13 mouse cellular contexts compared by ENCODE assay signal in the genomic region with DNA sequence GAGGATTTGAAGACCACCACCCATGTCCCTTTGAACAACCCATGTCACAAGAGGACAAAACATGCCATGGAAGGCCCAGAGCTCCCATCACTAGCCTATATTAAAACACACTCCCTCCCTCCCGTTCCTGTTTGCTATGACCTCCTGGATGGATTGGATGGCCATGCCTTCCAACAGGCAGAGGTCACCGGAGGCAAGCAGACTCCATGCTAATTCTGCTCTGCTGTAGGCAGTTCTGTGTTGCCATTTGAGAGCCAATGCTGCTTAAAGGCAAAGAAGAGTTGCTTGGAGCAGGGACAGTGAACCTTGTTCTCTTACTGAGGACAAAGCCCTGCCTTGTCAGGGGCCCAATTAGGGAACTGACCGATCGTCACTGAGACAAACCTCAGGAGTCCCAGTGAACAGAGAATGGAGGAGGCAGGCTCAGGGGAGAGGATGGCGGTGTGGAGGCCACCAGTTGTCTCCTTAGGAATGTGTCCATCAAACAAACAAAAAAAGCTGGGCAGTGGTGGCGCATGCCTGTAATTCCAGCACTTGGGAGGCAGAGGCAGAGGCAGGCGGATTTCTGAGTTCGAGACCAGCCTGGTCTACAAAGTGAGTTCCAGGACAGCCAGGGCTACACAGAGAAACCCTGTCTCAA. TPM values are rescaled to one million over a fixed set of nuclear protein-coding genes. Genes with fewer than 3 reads are reported as not detected.
DNase-seq lines count a peak whose midpoint lies in the region; ATAC-seq and TF ChIP-seq lines count a peak whose summit lies in the region.
"Had no signal": no experiment of that assay in that cellular context is flagged by ENCODE, and none has a peak within 500 bp of the region (broad histone marks: within the 10 kb centered on the region; RNA-seq: fewer than 3 reads in every experiment).

No protein-coding gene starts in this region.

- TF ChIP-seq POLR2A in kidney, adult 2 months (IDR thresholded peaks at IDR 0.05; ENCODE audit: low read depth, low read length), result no peak

- H3K4me3 ChIP-seq in heart, embryonic 12.5 days, result no peak overlapping the region
- H3K4me3 ChIP-seq in stomach, embryonic 15.5 days (replicated peaks), result no peak overlapping the region
- no peak overlapping the region for H3K4me3 ChIP-seq in stomach, postnatal 0 days (ENCODE audit: low read depth, low read length)
- no peak overlapping the region for H3K4me3 ChIP-seq in liver, embryonic 11.5 days (ENCODE audit: low read depth, low read length)
- H3K4me3 ChIP-seq in kidney, adult 2 months (ENCODE audit: insufficient read depth, low read depth, low read length), result no peak overlapping the region

- peaks cover 40% of the 10 kb centered on the region for H3K4me1 ChIP-seq in heart, embryonic 12.5 days (replicated peaks)
- H3K4me1 ChIP-seq in stomach, embryonic 15.5 days, result peaks cover 40% of the 10 kb centered on the region
- H3K4me1 ChIP-seq in stomach, postnatal 0 days (replicated peaks; ENCODE audit: control insufficient read depth, insufficient read depth), result peaks cover 7% of the 10 kb centered on the region
- H3K4me1 ChIP-seq in liver, embryonic 11.5 days (replicated peaks; ENCODE audit: control insufficient read depth, insufficient read depth, low read length), result peaks cover 41% of the 10 kb centered on the region
- H3K4me1 ChIP-seq in kidney, adult 2 months (ENCODE audit: control insufficient read depth, insufficient read depth, low read length), result peaks cover 23% of the 10 kb centered on the region; the same call in 1 of the 2 replicates

- 78% methylated on average over 8 of the region's 8 CpGs for WGBS in heart, embryonic 12.5 days
- 72% methylated on average over 8 of the region's 8 CpGs for WGBS in stomach, embryonic 15.5 days
- 80% methylated on average over 8 of the region's 8 CpGs for WGBS in stomach, postnatal 0 days
- WGBS in liver, embryonic 11.5 days, result 80% methylated on average over 8 of the region's 8 CpGs
- 64% methylated on average over 8 of the region's 8 CpGs for WGBS in kidney, adult 2 months

- intact Hi-C loops in heart, postnatal 14 days (cut with DNase I), result loop anchor here (2.0 to 10.0 kb wide), 3 partner anchors 33 to 935 kb away; partner anchors contain the start of gene Mrtfa

- H3K9me3 ChIP-seq in heart, embryonic 12.5 days (replicated peaks), result no peaks in the 10 kb centered on the region
- no peaks in the 10 kb centered on the region for H3K9me3 ChIP-seq in stomach, embryonic 15.5 days
- H3K9me3 ChIP-seq in stomach, postnatal 0 days (ENCODE audit: control insufficient read depth, low read length), result no peaks in the 10 kb centered on the region
- H3K9me3 ChIP-seq in liver, embryonic 11.5 days (ENCODE audit: control insufficient read depth, low read length), result no peaks in the 10 kb centered on the region

- no peak overlapping the region for H3K4me2 ChIP-seq in heart, embryonic 12.5 days
- H3K4me2 ChIP-seq in stomach, embryonic 15.5 days, result no peak overlapping the region
- H3K4me2 ChIP-seq in stomach, postnatal 0 days (replicated peaks; ENCODE audit: low read depth), result no peak overlapping the region
- H3K4me2 ChIP-seq in liver, embryonic 11.5 days, result no peak overlapping the region

- H3K27ac ChIP-seq in heart, embryonic 12.5 days (ENCODE audit: poor library complexity, severe bottlenecking), result peak overlapping the region; percentile 99
- H3K27ac ChIP-seq in stomach, embryonic 15.5 days, result peak overlapping the region; percentile 97; the same call in 1 of the 2 replicates
- H3K27ac ChIP-seq in stomach, postnatal 0 days (replicated peaks), result no peak overlapping the region
- H3K27ac ChIP-seq in liver, embryonic 11.5 days (ENCODE audit: low read depth, low read length), result peak overlapping the region; percentile 99
- H3K27ac ChIP-seq in kidney, adult 2 months (ENCODE audit: insufficient read depth, low read depth, low read length), result no peak overlapping the region

- 0 out of 2 replicates have a peak overlapping the region, but pooled peaks have one; percentile 40 for H3K9ac ChIP-seq in heart, embryonic 12.5 days
- no peak overlapping the region for H3K9ac ChIP-seq in stomach, embryonic 15.5 days
- H3K9ac ChIP-seq in stomach, postnatal 0 days (ENCODE audit: low read length), result no peak overlapping the region
- H3K9ac ChIP-seq in liver, embryonic 11.5 days (ENCODE audit: low read depth, low read length), result 0 out of 2 replicates have a peak overlapping the region, but pooled peaks have one; percentile 46

- peaks cover 40% of the 10 kb centered on the region for H3K36me3 ChIP-seq in heart, embryonic 12.5 days
- H3K36me3 ChIP-seq in stomach, embryonic 15.5 days, result peaks cover 23% of the 10 kb centered on the region
- peaks cover 18% of the 10 kb centered on the region for H3K36me3 ChIP-seq in stomach, postnatal 0 days (ENCODE audit: control insufficient read depth, insufficient read depth, low read length)
- peaks cover 28% of the 10 kb centered on the region for H3K36me3 ChIP-seq in liver, embryonic 11.5 days (ENCODE audit: control insufficient read depth, insufficient read depth, low read length)
- H3K36me3 ChIP-seq in kidney, adult 2 months (ENCODE audit: control insufficient read depth, insufficient read depth, low read length), result peaks cover 17% of the 10 kb centered on the region

- H3K27me3 ChIP-seq in heart, embryonic 12.5 days (replicated peaks), result no peaks in the 10 kb centered on the region
- no peaks in the 10 kb centered on the region for H3K27me3 ChIP-seq in stomach, embryonic 15.5 days (replicated peaks)
- H3K27me3 ChIP-seq in stomach, postnatal 0 days (ENCODE audit: control insufficient read depth, insufficient read depth, low read length), result no peaks in the 10 kb centered on the region
- no peaks in the 10 kb centered on the region for H3K27me3 ChIP-seq in liver, embryonic 11.5 days (replicated peaks; ENCODE audit: control insufficient read depth, insufficient read depth, low read length)
- H3K27me3 ChIP-seq in kidney, adult 2 months (replicated peaks; ENCODE audit: control insufficient read depth, insufficient read depth, low read length), result no peaks in the 10 kb centered on the region

- no peak for DNase-seq in heart, postnatal 14 days
- no peak for DNase-seq in stomach, postnatal 0 days (ENCODE audit: low spot score)
- DNase-seq in liver, embryonic 11.5 days (ENCODE audit: low spot score), result no peak
- no peak for DNase-seq in kidney, adult 2 months
- DNase-seq in embryo, embryonic 10.5 days (ENCODE audit: low spot score), result no peak
- DNase-seq: adrenal gland, adult 8-10 months; cerebellum, adult 2 months had no signal

- no peak for TF ChIP-seq CTCF in stomach, postnatal 0 days (IDR thresholded peaks at IDR 0.05; ENCODE audit: low read depth)
- no peak for TF ChIP-seq CTCF in kidney, adult 2 months (conservative IDR thresholded peaks at IDR 0.05; ENCODE audit: insufficient read depth, insufficient read length, low read depth, low read length)

- no peak for TF ChIP-seq EP300 in stomach, postnatal 0 days (optimal IDR thresholded peaks at IDR 0.05)

- no peak for ATAC-seq in heart, embryonic 12.5 days (ENCODE audit: insufficient number of reproducible peaks, low FRiP score)
- no peak for ATAC-seq in stomach, embryonic 15.5 days (ENCODE audit: insufficient read depth, low FRiP score, low read depth)
- ATAC-seq in stomach, postnatal 0 days (ENCODE audit: low FRiP score, low TSS enrichment), result no peak
- ATAC-seq in liver, embryonic 11.5 days (replicated peaks; ENCODE audit: low FRiP score), result no peak
- no peak for ATAC-seq in monocyte, adult 5-6 weeks (replicated peaks; ENCODE audit: insufficient number of reproducible peaks, low FRiP score, low TSS enrichment, poor library complexity, severe bottlenecking)

RNA-seq across cellular contexts. Expression of gene Atf4, which starts 4.5 kb away (rescaled TPM):
- 76.4 and 79.9 TPM in 2 replicates for polyA plus RNA-seq in heart, embryonic 12.5 days (2016; fragmentation: Nextera tagmentation; extraction: Ambion mirVana)
- total RNA-seq in heart, postnatal 14 days (2021), result 10 to 100 TPM; 83.7 to 91.1 TPM
- polyA plus RNA-seq in stomach, embryonic 15.5 days (2015; fragmentation: Nextera tagmentation; extraction: Ambion mirVana), result 132 and 133 TPM in 2 replicates
- 104 and 114 TPM in 2 replicates for polyA plus RNA-seq in stomach, postnatal 0 days (2015; fragmentation: Nextera tagmentation; extraction: Ambion mirVana)
- 186 and 188 TPM in 2 replicates for polyA plus RNA-seq in liver, embryonic 11.5 days (2014; fragmentation: Nextera tagmentation; extraction: Ambion mirVana)
- 446 to 519 TPM (median 465 TPM) in 3 replicates for total RNA-seq in monocyte, adult 5-6 weeks (2017)
- 92.3 and 126 TPM in 2 replicates for polyA plus RNA-seq in kidney, adult 2 months (2012; rRNA removed)

RNA-seq across cellular contexts. Expression of gene Rps19bp1, which starts 4.6 kb away (rescaled TPM):
- 37.9 and 42.4 TPM in 2 replicates for polyA plus RNA-seq in heart, embryonic 12.5 days (2016; fragmentation: Nextera tagmentation; extraction: Ambion mirVana)
- total RNA-seq in heart, postnatal 14 days (2021), result 10 to 100 TPM; 17.8 to 18.8 TPM
- polyA plus RNA-seq in stomach, embryonic 15.5 days (2015; fragmentation: Nextera tagmentation; extraction: Ambion mirVana), result 50.2 and 55.3 TPM in 2 replicates
- polyA plus RNA-seq in stomach, postnatal 0 days (2015; fragmentation: Nextera tagmentation; extraction: Ambion mirVana), result 39.5 and 43.3 TPM in 2 replicates
- polyA plus RNA-seq in liver, embryonic 11.5 days (2014; fragmentation: Nextera tagmentation; extraction: Ambion mirVana), result 75.4 and 80.8 TPM in 2 replicates
- total RNA-seq in monocyte, adult 5-6 weeks (2017), result 10.6 to 23.0 TPM (median 13.2 TPM) in 3 replicates
- polyA plus RNA-seq in kidney, adult 2 months (2012; rRNA removed), result 25.8 and 29.9 TPM in 2 replicates

RNA-seq across cellular contexts. Expression of gene AC140267.1, which starts 23.9 kb away (rescaled TPM):
- polyA plus RNA-seq in heart, embryonic 12.5 days (2016; fragmentation: Nextera tagmentation; extraction: Ambion mirVana), result 4.0 TPM in 1 of 2 replicates, not detected in the other
- total RNA-seq in heart, postnatal 14 days (2021), result 10 to 100 TPM in 1 of 2 experiments, 1 to 10 TPM in 1; 3.4 to 24.9 TPM
- not detected in 2 replicates for polyA plus RNA-seq in stomach, embryonic 15.5 days (2015; fragmentation: Nextera tagmentation; extraction: Ambion mirVana)
- not detected in 2 replicates for polyA plus RNA-seq in stomach, postnatal 0 days (2015; fragmentation: Nextera tagmentation; extraction: Ambion mirVana)
- polyA plus RNA-seq in liver, embryonic 11.5 days (2014; fragmentation: Nextera tagmentation; extraction: Ambion mirVana), result not detected in 2 replicates
- total RNA-seq in monocyte, adult 5-6 weeks (2017), result not detected in 3 replicates
- not detected in 2 replicates for polyA plus RNA-seq in kidney, adult 2 months (2012; rRNA removed)
- polyA plus RNA-seq: cerebellum, adult 2 months; gonadal fat pad, adult 2 months; large intestine, adult 2 months; testis, adult 2 months had no signal

RNA-seq across cellular contexts. Expression of gene Mief1, which starts 25.7 kb away (rescaled TPM):
- 31.4 and 33.2 TPM in 2 replicates for polyA plus RNA-seq in heart, embryonic 12.5 days (2016; fragmentation: Nextera tagmentation; extraction: Ambion mirVana)
- total RNA-seq in heart, postnatal 14 days (2021), result 10 to 100 TPM; 31.0 to 33.0 TPM
- polyA plus RNA-seq in stomach, embryonic 15.5 days (2015; fragmentation: Nextera tagmentation; extraction: Ambion mirVana), result 28.2 and 32.1 TPM in 2 replicates
- polyA plus RNA-seq in stomach, postnatal 0 days (2015; fragmentation: Nextera tagmentation; extraction: Ambion mirVana), result 12.6 TPM in 2 replicates
- 35.8 and 44.9 TPM in 2 replicates for polyA plus RNA-seq in liver, embryonic 11.5 days (2014; fragmentation: Nextera tagmentation; extraction: Ambion mirVana)
- total RNA-seq in monocyte, adult 5-6 weeks (2017), result 28.7 to 38.2 TPM (median 29.9 TPM) in 3 replicates
- 16.3 and 16.9 TPM in 2 replicates for polyA plus RNA-seq in kidney, adult 2 months (2012; rRNA removed)

RNA-seq across cellular contexts. Expression of gene Cacna1i, which starts 27.5 kb away (rescaled TPM):
- not detected in 2 replicates for polyA plus RNA-seq in heart, embryonic 12.5 days (2016; fragmentation: Nextera tagmentation; extraction: Ambion mirVana)
- total RNA-seq in heart, postnatal 14 days (2021), result under 1 TPM in 1 of 2 experiments, not detected in 1; 0.10 TPM
- polyA plus RNA-seq in stomach, embryonic 15.5 days (2015; fragmentation: Nextera tagmentation; extraction: Ambion mirVana), result 0.03 TPM in 2 replicates
- 0.01 TPM in 1 of 2 replicates, not detected in the other for polyA plus RNA-seq in stomach, postnatal 0 days (2015; fragmentation: Nextera tagmentation; extraction: Ambion mirVana)
- polyA plus RNA-seq in liver, embryonic 11.5 days (2014; fragmentation: Nextera tagmentation; extraction: Ambion mirVana), result 0.01 and 0.14 TPM in 2 replicates
- 2.2 to 5.0 TPM (median 3.1 TPM) in 3 replicates for total RNA-seq in monocyte, adult 5-6 weeks (2017)
- 0.16 and 0.89 TPM in 2 replicates for polyA plus RNA-seq in kidney, adult 2 months (2012; rRNA removed)

Comparison
In these comparisons a context has a peak if more than half of its experiments do, and no peak if none do; other contexts are left out.
1. H3K27ac ChIP-seq: peak in heart, embryonic 12.5 days (single experiment), stomach, embryonic 15.5 days (single experiment) and liver, embryonic 11.5 days (single experiment); none in stomach, postnatal 0 days (single experiment) and kidney, adult 2 months (single experiment).
2. H3K9ac ChIP-seq: peak in heart, embryonic 12.5 days (single experiment) and liver, embryonic 11.5 days (single experiment); none in stomach, embryonic 15.5 days (single experiment) and stomach, postnatal 0 days (single experiment).